In genomic region chr13:18949626-18950200, GRCm38 (mm10) we compare ENCODE assay signal across 10 mouse cellular contexts. TPM values are rescaled to one million over a fixed set of nuclear protein-coding genes. Genes with fewer than 3 reads are reported as not detected.
DNase-seq lines count a peak whose midpoint lies in the region; ATAC-seq lines count a peak whose summit lies in the region.
"Had no signal": no experiment of that assay in that cellular context is flagged by ENCODE, and none has a peak within 500 bp of the region (broad histone marks: within the 10 kb centered on the region; RNA-seq: fewer than 3 reads in every experiment).

No protein-coding gene starts in this region.

- peak overlapping the region; percentile 77 for H3K4me2 ChIP-seq in forebrain, embryonic 13.5 days
- H3K4me2 ChIP-seq in forebrain, embryonic 11.5 days (ENCODE audit: low read depth, low read length, severe bottlenecking) = no peak overlapping the region; the same call in 1 of the 2 replicates
- H3K4me2 ChIP-seq in hindbrain, embryonic 12.5 days (replicated peaks) = peak overlapping the region; percentile 86

- no peaks in the 10 kb centered on the region for H3K9me3 ChIP-seq in forebrain, embryonic 13.5 days (replicated peaks)
- no peaks in the 10 kb centered on the region for H3K9me3 ChIP-seq in forebrain, embryonic 11.5 days (ENCODE audit: control insufficient read depth, low read length)
- H3K9me3 ChIP-seq in hindbrain, embryonic 12.5 days (replicated peaks) = no peaks in the 10 kb centered on the region
- H3K9me3 ChIP-seq in midbrain, embryonic 10.5 days (replicated peaks) = no peaks in the 10 kb centered on the region

- 64% methylated on average over 11 of the region's 11 CpGs for WGBS in forebrain, embryonic 13.5 days
- 75% methylated on average over 11 of the region's 11 CpGs for WGBS in forebrain, embryonic 11.5 days
- WGBS in hindbrain, embryonic 12.5 days = 67% methylated on average over 11 of the region's 11 CpGs
- 71% methylated on average over 11 of the region's 11 CpGs for WGBS in midbrain, embryonic 10.5 days

- no peak for ATAC-seq in forebrain, embryonic 13.5 days
- ATAC-seq in forebrain, embryonic 11.5 days (replicated peaks; ENCODE audit: low FRiP score) = no peak
- no peak for ATAC-seq in hindbrain, embryonic 12.5 days (ENCODE audit: low FRiP score)

- peaks cover 22% of the 10 kb centered on the region for H3K4me1 ChIP-seq in forebrain, embryonic 13.5 days
- H3K4me1 ChIP-seq in forebrain, embryonic 11.5 days (replicated peaks; ENCODE audit: control insufficient read depth, insufficient read depth, low read length) = no peaks in the 10 kb centered on the region; the same call in 1 of the 2 replicates
- peaks cover 14% of the 10 kb centered on the region; the same call in 1 of the 2 replicates for H3K4me1 ChIP-seq in hindbrain, embryonic 12.5 days
- H3K4me1 ChIP-seq in midbrain, embryonic 10.5 days = peaks cover 25% of the 10 kb centered on the region

- H3K36me3 ChIP-seq in forebrain, embryonic 13.5 days (ENCODE audit: poor library complexity, severe bottlenecking) = no peaks in the 10 kb centered on the region
- no peaks in the 10 kb centered on the region for H3K36me3 ChIP-seq in forebrain, embryonic 11.5 days (ENCODE audit: control insufficient read depth, insufficient read depth, low read length)
- H3K36me3 ChIP-seq in hindbrain, embryonic 12.5 days = no peaks in the 10 kb centered on the region
- H3K36me3 ChIP-seq in midbrain, embryonic 10.5 days = no peaks in the 10 kb centered on the region

- H3K27ac ChIP-seq in forebrain, embryonic 13.5 days = no peak overlapping the region
- H3K27ac ChIP-seq in forebrain, embryonic 11.5 days (ENCODE audit: low read depth, low read length) = no peak overlapping the region
- no peak overlapping the region for H3K27ac ChIP-seq in hindbrain, embryonic 12.5 days
- no peak overlapping the region for H3K27ac ChIP-seq in midbrain, embryonic 10.5 days (replicated peaks)

- peak overlapping the region; percentile 76; the same call in 1 of the 2 replicates for H3K9ac ChIP-seq in forebrain, embryonic 13.5 days
- no peak overlapping the region for H3K9ac ChIP-seq in forebrain, embryonic 11.5 days (ENCODE audit: low read length)
- H3K9ac ChIP-seq in hindbrain, embryonic 12.5 days = peak overlapping the region; percentile 82; the same call in 1 of the 2 replicates

- no peak for DNase-seq in forebrain, embryonic 11.5 days (ENCODE audit: low spot score)
- DNase-seq in brain, adult 2 months (ENCODE audit: low read depth, low spot score) = peak; percentile 73
- no peak for DNase-seq in midbrain, embryonic 10.5 days (ENCODE audit: low spot score)
- no peak for DNase-seq in ovary, postnatal 36 days (ENCODE audit: low spot score)
- DNase-seq in adrenal gland, postnatal 4 days (ENCODE audit: low spot score in 2 of 2) = no peak
- DNase-seq in gastrocnemius, postnatal 10 days = no peak
- DNase-seq: B cell, adult 2 months had no signal

- peak overlapping the region; percentile 81 for H3K4me3 ChIP-seq in forebrain, embryonic 13.5 days
- H3K4me3 ChIP-seq in forebrain, embryonic 11.5 days (ENCODE audit: low read depth, low read length) = no peak overlapping the region
- peak overlapping the region; percentile 81; the same call in 1 of the 2 replicates for H3K4me3 ChIP-seq in hindbrain, embryonic 12.5 days
- H3K4me3 ChIP-seq in midbrain, embryonic 10.5 days = peak overlapping the region; percentile 78; the same call in 1 of the 2 replicates
- H3K4me3 ChIP-seq: myocyte had no signal

- peaks cover 3% of the 10 kb centered on the region; the same call in 1 of the 2 replicates for H3K27me3 ChIP-seq in forebrain, embryonic 13.5 days
- no peaks in the 10 kb centered on the region for H3K27me3 ChIP-seq in forebrain, embryonic 11.5 days (ENCODE audit: control insufficient read depth, insufficient read depth, low read length)
- H3K27me3 ChIP-seq in hindbrain, embryonic 12.5 days = peaks cover 10% of the 10 kb centered on the region
- H3K27me3 ChIP-seq in midbrain, embryonic 10.5 days (ENCODE audit: low read depth, poor library complexity, severe bottlenecking) = peaks cover 38% of the 10 kb centered on the region

RNA-seq across cellular contexts. Expression of gene Amph, which starts 1.7 kb away (rescaled TPM):
- 17.9 and 21.8 TPM in 2 replicates for polyA plus RNA-seq in forebrain, embryonic 13.5 days (2015; fragmentation: Nextera tagmentation; extraction: Ambion mirVana)
- polyA plus RNA-seq in forebrain, embryonic 11.5 days (2014; fragmentation: Nextera tagmentation; extraction: Ambion mirVana) = 6.8 and 7.6 TPM in 2 replicates
- polyA plus RNA-seq in hindbrain, embryonic 12.5 days (2016; fragmentation: Nextera tagmentation; extraction: Ambion mirVana) = 17.3 and 17.4 TPM in 2 replicates
- polyA plus RNA-seq in midbrain, embryonic 10.5 days (2016; fragmentation: Nextera tagmentation; extraction: Ambion mirVana) = 4.9 and 7.3 TPM in 2 replicates
- total RNA-seq in adrenal gland, postnatal 4 days (2021) = 1 to 10 TPM; 6.4 to 8.6 TPM
- 1 to 10 TPM; 1.5 to 2.0 TPM for total RNA-seq in gastrocnemius, postnatal 10 days (2021)
- polyA plus RNA-seq: myocyte had no signal
